Mouse (Mus musculus): ENCODE results near the gene Dgkd. TPM values are rescaled to one million over a fixed set of nuclear protein-coding genes. Genes with fewer than 3 reads are reported as not detected.

The Dgkd gene
- polyA plus RNA-seq, 1 experiment from 2014 or later = 38.4 TPM

GRCm38 (mm10) chr1:87918061-87918460 is 65.0 kb downstream of the Dgkd start:
- DNase-seq (ENCODE audit: low spot score) = no peak
- WGBS = 92% methylated on average over 2 of the region's 2 CpGs

DNA sequence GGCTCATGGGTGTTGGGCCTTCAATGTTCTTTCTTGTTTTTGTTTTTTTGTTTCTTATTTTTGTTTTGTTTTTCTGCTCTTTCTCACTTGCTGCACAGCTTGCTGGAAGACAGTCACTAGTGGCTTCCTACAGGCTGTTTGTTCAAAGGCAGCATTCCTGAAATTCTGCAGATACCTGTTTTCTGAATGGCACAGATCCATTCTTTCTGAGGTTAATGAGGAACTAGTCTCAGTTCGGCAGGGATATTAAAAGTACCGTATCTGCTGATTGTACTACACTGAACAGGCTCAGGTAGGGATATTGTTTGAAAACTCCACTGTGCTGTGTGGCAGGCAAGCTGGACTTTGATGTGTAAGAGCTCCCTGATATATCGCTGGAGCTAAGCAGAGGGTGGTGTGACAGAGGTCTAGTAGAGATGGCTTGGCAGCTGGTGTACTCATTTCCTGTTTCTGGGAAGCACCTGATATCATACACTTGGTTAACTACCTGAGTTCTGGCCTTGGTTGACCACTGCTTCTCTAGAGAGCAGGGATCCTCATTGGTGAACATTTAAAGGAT is 67.0 kb downstream of the Dgkd start:
- 66% methylated on average over 3 of the region's 3 CpGs for WGBS
- no peak overlapping the region for H3K4me2 ChIP-seq (ENCODE audit: low read length)
- H3K36me3 ChIP-seq (ENCODE audit: control insufficient read depth, insufficient read depth, low read length) = peaks cover 82% of the 10 kb centered on the region
- H3K9ac ChIP-seq (ENCODE audit: low read length) = no peak overlapping the region
- no peak for DNase-seq (ENCODE audit: low spot score)
- no peak for ATAC-seq (replicated peaks; ENCODE audit: low FRiP score, low TSS enrichment, low read depth)
- H3K4me3 ChIP-seq (ENCODE audit: low read depth, low read length) = no peak overlapping the region
- no peak overlapping the region for H3K27ac ChIP-seq (ENCODE audit: low read depth)
- no peaks in the 10 kb centered on the region for H3K4me1 ChIP-seq (replicated peaks; ENCODE audit: control insufficient read depth, insufficient read depth, low read length)
- H3K27me3 ChIP-seq (replicated peaks; ENCODE audit: control insufficient read depth, insufficient read depth, low read length) = no peaks in the 10 kb centered on the region
- H3K9me3 ChIP-seq (ENCODE audit: control insufficient read depth, low read length) = no peaks in the 10 kb centered on the region

More at GRCm38 (mm10) chr1:87918061-87918460, 65.0 kb downstream of the Dgkd start:
- no peak overlapping the region for H3K4me3 ChIP-seq (ENCODE audit: low read depth, low read length)
- H3K9me3 ChIP-seq (ENCODE audit: control insufficient read depth, low read length) = no peaks in the 10 kb centered on the region
- H3K9ac ChIP-seq (ENCODE audit: low read length) = no peak overlapping the region
- H3K27me3 ChIP-seq (replicated peaks; ENCODE audit: control insufficient read depth, insufficient read depth, low read length) = no peaks in the 10 kb centered on the region
- H3K36me3 ChIP-seq (ENCODE audit: control insufficient read depth, insufficient read depth, low read length) = peaks cover 66% of the 10 kb centered on the region
- H3K4me2 ChIP-seq (ENCODE audit: low read length) = no peak overlapping the region
- no peaks in the 10 kb centered on the region for H3K4me1 ChIP-seq (replicated peaks; ENCODE audit: control insufficient read depth, insufficient read depth, low read length)
- no peak overlapping the region for H3K27ac ChIP-seq (ENCODE audit: low read depth)
- no peak for ATAC-seq (replicated peaks; ENCODE audit: low FRiP score, low TSS enrichment, low read depth)

GRCm38 (mm10) chr1:87922666-87923065 is 69.6 kb downstream of the Dgkd start:
- no peak overlapping the region for H3K9ac ChIP-seq (ENCODE audit: low read length)

DNA sequence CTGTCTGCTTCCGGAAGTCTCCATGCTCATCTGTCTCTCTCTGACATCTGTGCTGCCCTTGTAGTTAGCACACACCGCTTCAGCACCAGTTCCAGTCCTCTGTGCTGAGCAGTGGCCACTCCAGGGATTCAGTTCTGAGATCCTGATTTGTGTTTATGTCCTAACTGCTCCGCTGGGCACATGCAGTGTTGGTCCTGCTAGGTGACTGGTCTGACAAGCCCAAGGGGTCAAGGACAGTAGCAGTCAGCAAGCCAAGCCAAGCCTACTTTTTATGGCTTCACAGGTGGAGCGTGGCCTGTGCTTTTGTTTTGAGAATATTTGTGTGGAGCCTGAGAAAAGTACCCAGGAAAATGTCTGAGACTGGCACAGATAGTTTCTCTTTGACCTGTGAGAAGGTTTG is 71.8 kb downstream of the Dgkd start:
- Histone ChIP-seq H3K4me1 (replicated peaks; ENCODE audit: control insufficient read depth, insufficient read depth, low read length) (no peaks in the 10 kb centered on the region), H3K27ac (ENCODE audit: low read depth) (no peak overlapping the region), H3K4me3 (ENCODE audit: low read depth, low read length) (no peak overlapping the region), H3K27me3 (replicated peaks; ENCODE audit: control insufficient read depth, insufficient read depth, low read length) (no peaks in the 10 kb centered on the region), H3K9ac (ENCODE audit: low read length) (no peak overlapping the region), H3K4me2 (ENCODE audit: low read length) (no peak overlapping the region), H3K9me3 (ENCODE audit: control insufficient read depth, low read length) (no peaks in the 10 kb centered on the region), H3K36me3 (ENCODE audit: control insufficient read depth, insufficient read depth, low read length) (peaks cover 85% of the 10 kb centered on the region)
- DNase-seq (ENCODE audit: low spot score) (no peak), ATAC-seq (replicated peaks; ENCODE audit: low FRiP score, low TSS enrichment, low read depth) (no peak)
- WGBS = 82% methylated on average over 4 of the region's 4 CpGs

More at GRCm38 (mm10) chr1:87922666-87923065, 69.6 kb downstream of the Dgkd start:
- ATAC-seq (replicated peaks; ENCODE audit: low FRiP score, low TSS enrichment, low read depth) = no peak
- H3K4me2 ChIP-seq (ENCODE audit: low read length) = no peak overlapping the region
- WGBS = 48% methylated on average over 1 of the region's 1 CpGs
- no peak overlapping the region for H3K27ac ChIP-seq (ENCODE audit: low read depth)
- H3K27me3 ChIP-seq (replicated peaks; ENCODE audit: control insufficient read depth, insufficient read depth, low read length) = no peaks in the 10 kb centered on the region
- H3K9me3 ChIP-seq (ENCODE audit: control insufficient read depth, low read length) = no peaks in the 10 kb centered on the region
- H3K36me3 ChIP-seq (ENCODE audit: control insufficient read depth, insufficient read depth, low read length) = peaks cover 85% of the 10 kb centered on the region
- H3K4me3 ChIP-seq (ENCODE audit: low read depth, low read length) = no peak overlapping the region
- no peaks in the 10 kb centered on the region for H3K4me1 ChIP-seq (replicated peaks; ENCODE audit: control insufficient read depth, insufficient read depth, low read length)
- DNase-seq (ENCODE audit: low spot score) = peak; percentile 63

- Histone ChIP-seq H3K36me3 (ENCODE audit: control insufficient read depth, insufficient read depth, low read length) (peaks cover 85% of the 10 kb centered on the region), H3K9ac (ENCODE audit: low read length) (no peak overlapping the region), H3K4me3 (ENCODE audit: low read depth, low read length) (no peak overlapping the region), H3K27me3 (replicated peaks; ENCODE audit: control insufficient read depth, insufficient read depth, low read length) (no peaks in the 10 kb centered on the region), H3K27ac (ENCODE audit: low read depth) (no peak overlapping the region), H3K4me2 (ENCODE audit: low read length) (no peak overlapping the region), H3K9me3 (ENCODE audit: control insufficient read depth, low read length) (no peaks in the 10 kb centered on the region), H3K4me1 (replicated peaks; ENCODE audit: control insufficient read depth, insufficient read depth, low read length) (no peaks in the 10 kb centered on the region)
- ATAC-seq (replicated peaks; ENCODE audit: low FRiP score, low TSS enrichment, low read depth) (no peak), DNase-seq (ENCODE audit: low spot score) (no peak)
- 80% methylated on average over 5 of the region's 5 CpGs for WGBS
Observed at GRCm38 (mm10) chr1:87929730-87930129, 76.6 kb downstream of the Dgkd start.

GRCm38 (mm10) chr1:87933051-87933450 is 80.0 kb downstream of the Dgkd start:
- H3K27ac ChIP-seq (ENCODE audit: low read depth) = no peak overlapping the region
- H3K4me1 ChIP-seq (replicated peaks; ENCODE audit: control insufficient read depth, insufficient read depth, low read length) = no peaks in the 10 kb centered on the region
- H3K4me2 ChIP-seq (ENCODE audit: low read length) = no peak overlapping the region
- DNase-seq (ENCODE audit: low spot score) (no peak), ATAC-seq (replicated peaks; ENCODE audit: low FRiP score, low TSS enrichment, low read depth) (no peak)
- peaks cover 84% of the 10 kb centered on the region for H3K36me3 ChIP-seq (ENCODE audit: control insufficient read depth, insufficient read depth, low read length)
- 88% methylated on average over 5 of the region's 5 CpGs for WGBS
- no peaks in the 10 kb centered on the region for H3K9me3 ChIP-seq (ENCODE audit: control insufficient read depth, low read length)
- H3K27me3 ChIP-seq (replicated peaks; ENCODE audit: control insufficient read depth, insufficient read depth, low read length) = no peaks in the 10 kb centered on the region
- no peak overlapping the region for H3K9ac ChIP-seq (ENCODE audit: low read length)
- H3K4me3 ChIP-seq (ENCODE audit: low read depth, low read length) = no peak overlapping the region

GRCm38 (mm10) chr1:87935095-87935494 is 82.0 kb downstream of the Dgkd start:
- H3K9ac ChIP-seq (ENCODE audit: low read length) = no peak overlapping the region
- DNase-seq (ENCODE audit: low spot score) (no peak), ATAC-seq (replicated peaks; ENCODE audit: low FRiP score, low TSS enrichment, low read depth) (no peak)
- H3K4me2 ChIP-seq (ENCODE audit: low read length) = no peak overlapping the region
- H3K27ac ChIP-seq (ENCODE audit: low read depth) = no peak overlapping the region
- H3K27me3 ChIP-seq (replicated peaks; ENCODE audit: control insufficient read depth, insufficient read depth, low read length) = no peaks in the 10 kb centered on the region
- H3K4me3 ChIP-seq (ENCODE audit: low read depth, low read length) = no peak overlapping the region
- WGBS = 88% methylated on average over 9 of the region's 9 CpGs
- H3K4me1 ChIP-seq (replicated peaks; ENCODE audit: control insufficient read depth, insufficient read depth, low read length) = no peaks in the 10 kb centered on the region
- no peaks in the 10 kb centered on the region for H3K9me3 ChIP-seq (ENCODE audit: control insufficient read depth, low read length)
- H3K36me3 ChIP-seq (ENCODE audit: control insufficient read depth, insufficient read depth, low read length) = peaks cover 84% of the 10 kb centered on the region

DNA sequence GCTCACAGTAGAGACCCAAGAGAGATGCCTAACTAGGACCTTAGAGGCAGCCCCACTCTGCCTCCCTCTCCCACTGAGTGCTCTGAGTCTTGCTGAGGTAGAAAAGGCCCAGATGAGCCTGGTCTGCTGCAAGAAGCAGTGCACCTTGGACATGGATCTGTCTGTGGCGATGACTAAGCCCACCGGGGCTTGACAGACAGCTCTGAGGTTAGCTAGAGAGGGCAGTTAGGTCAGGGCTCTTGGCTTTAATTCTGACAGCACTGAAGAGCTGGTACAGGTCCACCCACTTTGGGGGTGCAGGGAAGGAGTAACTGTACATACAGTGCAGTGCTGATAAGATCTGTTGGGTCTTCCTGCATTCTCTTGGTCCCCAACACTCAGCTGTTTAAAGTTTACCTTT is 82.5 kb downstream of the Dgkd start:
- Histone ChIP-seq H3K9ac (ENCODE audit: low read length) (no peak overlapping the region), H3K9me3 (ENCODE audit: control insufficient read depth, low read length) (no peaks in the 10 kb centered on the region), H3K4me3 (ENCODE audit: low read depth, low read length) (no peak overlapping the region), H3K27me3 (replicated peaks; ENCODE audit: control insufficient read depth, insufficient read depth, low read length) (no peaks in the 10 kb centered on the region), H3K4me1 (replicated peaks; ENCODE audit: control insufficient read depth, insufficient read depth, low read length) (no peaks in the 10 kb centered on the region), H3K27ac (ENCODE audit: low read depth) (no peak overlapping the region), H3K4me2 (ENCODE audit: low read length) (no peak overlapping the region), H3K36me3 (ENCODE audit: control insufficient read depth, insufficient read depth, low read length) (peaks cover 89% of the 10 kb centered on the region)
- DNase-seq (ENCODE audit: low spot score) (no peak), ATAC-seq (replicated peaks; ENCODE audit: low FRiP score, low TSS enrichment, low read depth) (no peak)
- WGBS = 85% methylated on average over 2 of the region's 2 CpGs

GRCm38 (mm10) chr1:87936075-87936474 is 83.0 kb downstream of the Dgkd start:
- peaks cover 93% of the 10 kb centered on the region for H3K36me3 ChIP-seq (ENCODE audit: control insufficient read depth, insufficient read depth, low read length)
- ATAC-seq (replicated peaks; ENCODE audit: low FRiP score, low TSS enrichment, low read depth) = no peak

More at GRCm38 (mm10) chr1:87936075-87936474, 83.0 kb downstream of the Dgkd start:
- Histone ChIP-seq H3K27ac (ENCODE audit: low read depth) (no peak overlapping the region), H3K4me3 (ENCODE audit: low read depth, low read length) (no peak overlapping the region), H3K4me2 (ENCODE audit: low read length) (no peak overlapping the region), H3K9ac (ENCODE audit: low read length) (no peak overlapping the region), H3K4me1 (replicated peaks; ENCODE audit: control insufficient read depth, insufficient read depth, low read length) (no peaks in the 10 kb centered on the region), H3K27me3 (replicated peaks; ENCODE audit: control insufficient read depth, insufficient read depth, low read length) (no peaks in the 10 kb centered on the region), H3K9me3 (ENCODE audit: control insufficient read depth, low read length) (no peaks in the 10 kb centered on the region)
- WGBS = 85% methylated on average over 7 of the region's 7 CpGs
- no peak for DNase-seq (ENCODE audit: low spot score)

Data from intestine, embryonic 14.5 days (tissue).